Mouse (Mus musculus): Measurements from ENCODE around the gene Ranbp17. TPM values are rescaled to one million over a fixed set of nuclear protein-coding genes. Genes with fewer than 3 reads are reported as not detected.

Ranbp17 gene
- total and polyA plus RNA-seq, 3 experiments: 0.51 to 8.0 (median 6.2) TPM

DNA sequence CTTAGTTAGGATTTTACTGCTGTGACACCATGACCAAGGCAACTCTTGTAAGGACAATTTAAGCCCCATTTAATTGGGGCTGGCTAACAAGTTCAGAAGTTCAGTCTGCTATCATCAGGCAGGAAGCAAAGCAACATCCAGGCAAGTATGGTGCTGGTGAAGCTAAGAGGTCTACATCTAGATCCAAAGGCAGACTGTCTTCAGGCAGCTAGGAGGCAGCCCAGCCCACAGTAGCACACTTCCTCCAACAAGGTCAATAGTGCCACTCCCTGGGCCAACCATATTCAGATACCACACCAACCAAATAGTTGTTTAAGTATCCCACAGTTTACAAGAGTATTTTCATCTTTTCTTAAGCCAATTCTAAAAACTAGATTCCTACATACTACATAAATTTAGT is 4.1 kb downstream of the Ranbp17 start:
- peaks cover 4% of the 10 kb centered on the region for H3K36me3 ChIP-seq (replicated peaks)
- 0 out of 2 replicates have a peak, but pooled peaks cover 8% of the 10 kb centered on the region for H3K4me1 ChIP-seq (ENCODE audit: insufficient read depth, low read depth, low read length)
- DNase-seq (ENCODE audit: low spot score) (no peak), ATAC-seq (ENCODE audit: extremely low read depth, insufficient number of reproducible peaks, low FRiP score, poor library complexity, severe bottlenecking) (no peak)
- peaks cover 13% of the 10 kb centered on the region for H3K9me3 ChIP-seq (replicated peaks)
- TF ChIP-seq POLR2AphosphoS5 (IDR thresholded peaks at IDR 0.05; ENCODE audit: insufficient replicate concordance, low read depth, low read length) (no peak), CTCF (IDR thresholded peaks at IDR 0.05; ENCODE audit: low read depth, low read length) (no peak), TAL1 (conservative IDR thresholded peaks at IDR 0.05; ENCODE audit: low read depth, low read length) (no peak), GATA1 (IDR thresholded peaks at IDR 0.05; ENCODE audit: borderline replicate concordance, low read length) (no peak), GATA2 (IDR thresholded peaks at IDR 0.05; ENCODE audit: borderline replicate concordance, low read depth, low read length) (no peak)
- H3K27me3 ChIP-seq (ENCODE audit: insufficient read depth, low read length): no peaks in the 10 kb centered on the region
- no peak overlapping the region for H3K4me3 ChIP-seq (ENCODE audit: low read depth, low read length)

DNA sequence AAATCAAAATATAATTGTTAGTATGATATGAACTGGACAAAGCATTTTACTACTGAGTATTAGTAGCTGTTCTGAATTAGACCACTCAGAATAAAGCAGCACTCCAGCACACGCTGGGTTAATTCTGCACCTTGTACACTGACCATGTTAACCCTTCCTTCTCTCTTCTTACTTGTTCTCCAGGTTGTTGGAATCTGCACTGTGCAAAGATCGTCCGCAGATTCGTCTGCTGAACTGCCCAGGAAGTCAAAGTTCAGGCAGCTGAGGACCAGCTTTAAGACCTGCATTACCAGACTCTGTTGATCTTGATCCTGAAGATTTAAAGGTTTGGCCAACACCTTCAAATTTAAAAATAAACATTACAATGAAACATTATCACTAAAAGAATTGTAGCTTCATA is 27.8 kb downstream of the Ranbp17 start:
- no peak for DNase-seq (ENCODE audit: low spot score)
- Histone ChIP-seq H3K4me3 (ENCODE audit: low read depth, low read length) (no peak overlapping the region), H3K9me3 (replicated peaks) (no peaks in the 10 kb centered on the region), H3K36me3 (replicated peaks) (peaks cover 26% of the 10 kb centered on the region), H3K27me3 (ENCODE audit: insufficient read depth, low read length) (no peaks in the 10 kb centered on the region), H3K4me1 (ENCODE audit: insufficient read depth, low read depth, low read length) (no peaks in the 10 kb centered on the region)
- TF ChIP-seq CTCF (IDR thresholded peaks at IDR 0.05; ENCODE audit: low read depth, low read length) (no peak), GATA2 (IDR thresholded peaks at IDR 0.05; ENCODE audit: borderline replicate concordance, low read depth, low read length) (no peak), TAL1 (conservative IDR thresholded peaks at IDR 0.05; ENCODE audit: low read depth, low read length) (no peak), POLR2AphosphoS5 (IDR thresholded peaks at IDR 0.05; ENCODE audit: insufficient replicate concordance, low read depth, low read length) (no peak), GATA1 (IDR thresholded peaks at IDR 0.05; ENCODE audit: borderline replicate concordance, low read length) (no peak)
- no peak for ATAC-seq (ENCODE audit: extremely low read depth, insufficient number of reproducible peaks, low FRiP score, poor library complexity, severe bottlenecking)

DNA sequence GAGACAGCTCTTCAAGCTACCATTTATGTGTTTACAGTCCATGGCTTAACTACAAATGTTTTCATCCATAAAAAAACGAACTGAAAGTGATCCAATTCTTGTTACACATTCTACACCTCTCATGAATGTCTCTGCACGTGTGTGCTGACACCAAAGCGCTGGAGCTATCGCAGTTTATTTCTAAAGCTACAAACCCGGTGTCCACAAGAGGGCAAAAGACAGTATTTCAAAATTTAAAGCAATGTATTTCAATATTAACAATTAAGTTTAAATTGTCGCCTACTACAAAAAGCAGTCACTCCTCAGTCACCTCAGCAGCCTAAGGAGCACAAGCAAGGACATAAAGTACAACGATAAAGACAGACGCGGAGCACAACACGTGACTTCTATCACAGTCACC is 33.1 kb downstream of the Ranbp17 start:
- no peaks in the 10 kb centered on the region for H3K27me3 ChIP-seq (ENCODE audit: insufficient read depth, low read length)
- ATAC-seq (ENCODE audit: extremely low read depth, insufficient number of reproducible peaks, low FRiP score, poor library complexity, severe bottlenecking): no peak
- no peaks in the 10 kb centered on the region for H3K4me1 ChIP-seq (ENCODE audit: insufficient read depth, low read depth, low read length)
- H3K9me3 ChIP-seq (replicated peaks): no peaks in the 10 kb centered on the region
- H3K4me3 ChIP-seq (ENCODE audit: low read depth, low read length): no peak overlapping the region
- no peak for TF ChIP-seq GATA1 (IDR thresholded peaks at IDR 0.05; ENCODE audit: borderline replicate concordance, low read length)
- TF ChIP-seq TAL1 (conservative IDR thresholded peaks at IDR 0.05; ENCODE audit: low read depth, low read length): no peak
- no peak for TF ChIP-seq CTCF (IDR thresholded peaks at IDR 0.05; ENCODE audit: low read depth, low read length)
- no peak for TF ChIP-seq POLR2AphosphoS5 (IDR thresholded peaks at IDR 0.05; ENCODE audit: insufficient replicate concordance, low read depth, low read length)
- no peak for TF ChIP-seq GATA2 (IDR thresholded peaks at IDR 0.05; ENCODE audit: borderline replicate concordance, low read depth, low read length)
- H3K36me3 ChIP-seq (replicated peaks): peaks cover 6% of the 10 kb centered on the region
- no peak for DNase-seq (ENCODE audit: low spot score)

DNA sequence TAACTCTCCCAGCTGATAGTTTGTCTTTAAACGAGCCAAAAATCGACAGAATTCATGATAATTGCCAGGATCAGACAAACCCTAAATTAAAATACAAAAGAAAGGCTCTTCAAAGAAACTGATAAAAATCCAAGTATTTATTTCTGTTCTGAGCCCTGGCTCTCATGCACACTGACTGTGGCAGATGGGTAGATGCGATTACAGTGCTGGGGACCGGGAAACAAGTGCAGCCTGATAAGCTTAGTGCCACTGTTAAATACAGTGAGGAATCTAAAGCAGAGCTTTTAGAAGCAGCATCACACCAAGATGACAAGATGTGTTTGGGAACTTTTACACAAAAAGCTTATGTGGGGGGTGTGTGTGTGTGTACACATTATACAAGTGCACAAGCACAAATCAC is 34.3 kb downstream of the Ranbp17 start:
- H3K27me3 ChIP-seq (ENCODE audit: insufficient read depth, low read length): no peaks in the 10 kb centered on the region
- DNase-seq (ENCODE audit: low spot score): no peak

DNA sequence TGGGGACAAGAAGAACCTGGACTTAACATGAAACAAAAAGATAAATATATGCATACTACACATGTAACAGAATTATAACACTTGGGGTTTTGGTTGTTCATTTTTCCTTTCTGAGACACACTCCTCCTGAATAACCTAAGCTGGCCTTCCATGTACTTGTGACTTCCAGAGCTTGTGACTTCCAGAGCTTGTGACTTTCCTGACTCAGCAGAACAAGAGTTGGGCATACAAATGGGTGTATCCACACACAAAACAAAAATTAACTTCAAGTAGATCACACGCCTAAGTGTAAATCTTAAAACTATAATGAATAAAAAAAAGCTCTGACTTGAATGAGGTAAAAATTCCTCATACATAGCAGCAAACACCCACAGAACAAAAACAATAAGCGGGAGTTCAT is 36.9 kb downstream of the Ranbp17 start:
- peaks cover 13% of the 10 kb centered on the region for H3K36me3 ChIP-seq (replicated peaks)
- no peaks in the 10 kb centered on the region for H3K9me3 ChIP-seq (replicated peaks)
- DNase-seq (ENCODE audit: low spot score): no peak
- H3K4me3 ChIP-seq (ENCODE audit: low read depth, low read length): no peak overlapping the region
- H3K27me3 ChIP-seq (ENCODE audit: insufficient read depth, low read length): no peaks in the 10 kb centered on the region
- no peak for TF ChIP-seq TAL1 (conservative IDR thresholded peaks at IDR 0.05; ENCODE audit: low read depth, low read length)
- no peak for TF ChIP-seq CTCF (IDR thresholded peaks at IDR 0.05; ENCODE audit: low read depth, low read length)
- TF ChIP-seq GATA1 (IDR thresholded peaks at IDR 0.05; ENCODE audit: borderline replicate concordance, low read length): no peak
- TF ChIP-seq POLR2AphosphoS5 (IDR thresholded peaks at IDR 0.05; ENCODE audit: insufficient replicate concordance, low read depth, low read length): no peak
- TF ChIP-seq GATA2 (IDR thresholded peaks at IDR 0.05; ENCODE audit: borderline replicate concordance, low read depth, low read length): no peak
- ATAC-seq (ENCODE audit: extremely low read depth, insufficient number of reproducible peaks, low FRiP score, poor library complexity, severe bottlenecking): no peak
- H3K4me1 ChIP-seq (ENCODE audit: insufficient read depth, low read depth, low read length): no peaks in the 10 kb centered on the region

More for the DNA sequence above, 34.3 kb downstream of the Ranbp17 start:
- no peaks in the 10 kb centered on the region for H3K9me3 ChIP-seq (replicated peaks)
- TF ChIP-seq TAL1 (conservative IDR thresholded peaks at IDR 0.05; ENCODE audit: low read depth, low read length) (0 out of 2 replicates have a peak, but pooled peaks have one; percentile 12), GATA2 (IDR thresholded peaks at IDR 0.05; ENCODE audit: borderline replicate concordance, low read depth, low read length) (no peak)
- no peaks in the 10 kb centered on the region for H3K4me1 ChIP-seq (ENCODE audit: insufficient read depth, low read depth, low read length)
- H3K4me3 ChIP-seq (ENCODE audit: low read depth, low read length): no peak overlapping the region
- peak; percentile 78 for ATAC-seq (ENCODE audit: extremely low read depth, insufficient number of reproducible peaks, low FRiP score, poor library complexity, severe bottlenecking)
- peaks cover 7% of the 10 kb centered on the region for H3K36me3 ChIP-seq (replicated peaks)

DNA sequence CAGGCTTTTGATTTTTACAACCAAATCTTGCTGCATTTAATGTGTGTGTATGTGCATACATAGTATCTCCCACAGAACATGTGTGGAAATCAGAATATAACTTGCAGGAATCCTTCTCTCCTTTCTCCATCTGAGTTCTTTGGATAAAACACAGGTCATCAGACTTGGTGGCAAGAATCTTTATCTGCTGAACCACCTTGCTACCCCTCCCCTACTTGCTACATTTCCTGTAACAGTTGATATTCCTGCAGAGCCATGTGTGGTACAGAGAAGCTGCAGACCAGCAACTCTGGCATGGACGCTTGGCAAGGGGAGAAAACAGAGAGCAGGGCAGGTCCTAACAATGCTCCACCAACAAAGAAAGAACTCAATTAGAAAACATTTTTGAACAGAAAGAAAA is 52.4 kb downstream of the Ranbp17 start:
- ATAC-seq (ENCODE audit: extremely low read depth, insufficient number of reproducible peaks, low FRiP score, poor library complexity, severe bottlenecking): peak; percentile 68

DNA sequence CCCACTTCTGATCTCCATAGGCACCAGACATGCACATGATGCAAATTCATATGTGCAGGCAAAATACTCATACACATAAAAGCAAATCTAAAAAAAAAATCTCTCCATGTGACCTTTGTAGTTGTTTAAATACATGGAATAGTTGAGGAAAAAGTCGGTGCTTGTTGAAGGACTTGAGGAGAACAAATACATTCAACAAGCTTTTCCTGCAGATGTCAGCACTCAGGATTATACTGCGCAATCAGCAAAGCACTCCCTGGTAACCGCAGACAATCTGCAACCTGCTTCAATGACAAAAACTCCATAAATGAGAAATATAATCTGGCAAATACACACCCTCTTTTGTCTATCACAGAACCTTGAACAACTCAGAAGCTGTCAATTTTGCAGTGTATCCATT is 59.5 kb downstream of the Ranbp17 start:
- Histone ChIP-seq H3K9me3 (replicated peaks) (no peaks in the 10 kb centered on the region), H3K36me3 (replicated peaks) (no peaks in the 10 kb centered on the region), H3K4me3 (ENCODE audit: low read depth, low read length) (no peak overlapping the region), H3K4me1 (ENCODE audit: insufficient read depth, low read depth, low read length) (0 out of 2 replicates have a peak, but pooled peaks cover 2% of the 10 kb centered on the region), H3K27me3 (ENCODE audit: insufficient read depth, low read length) (no peaks in the 10 kb centered on the region)
- no peak for ATAC-seq (ENCODE audit: extremely low read depth, insufficient number of reproducible peaks, low FRiP score, poor library complexity, severe bottlenecking)
- no peak for DNase-seq (ENCODE audit: low spot score)
- TF ChIP-seq GATA1 (IDR thresholded peaks at IDR 0.05; ENCODE audit: borderline replicate concordance, low read length): no peak
- TF ChIP-seq POLR2AphosphoS5 (IDR thresholded peaks at IDR 0.05; ENCODE audit: insufficient replicate concordance, low read depth, low read length): no peak
- no peak for TF ChIP-seq CTCF (IDR thresholded peaks at IDR 0.05; ENCODE audit: low read depth, low read length)
- TF ChIP-seq TAL1 (conservative IDR thresholded peaks at IDR 0.05; ENCODE audit: low read depth, low read length): no peak
- no peak for TF ChIP-seq GATA2 (IDR thresholded peaks at IDR 0.05; ENCODE audit: borderline replicate concordance, low read depth, low read length)

More for the DNA sequence above, 52.4 kb downstream of the Ranbp17 start:
- DNase-seq (ENCODE audit: low spot score): no peak
- H3K4me3 ChIP-seq (ENCODE audit: low read depth, low read length): no peak overlapping the region
- peak; percentile 50 for TF ChIP-seq TAL1 (conservative IDR thresholded peaks at IDR 0.05; ENCODE audit: low read depth, low read length)
- no peak for TF ChIP-seq GATA1 (IDR thresholded peaks at IDR 0.05; ENCODE audit: borderline replicate concordance, low read length)
- TF ChIP-seq GATA2 (IDR thresholded peaks at IDR 0.05; ENCODE audit: borderline replicate concordance, low read depth, low read length): no peak
- no peaks in the 10 kb centered on the region for H3K27me3 ChIP-seq (ENCODE audit: insufficient read depth, low read length)
- peaks cover 4% of the 10 kb centered on the region; the same call in 1 of the 2 replicates for H3K4me1 ChIP-seq (ENCODE audit: insufficient read depth, low read depth, low read length)
- H3K36me3 ChIP-seq (replicated peaks): no peaks in the 10 kb centered on the region
- H3K9me3 ChIP-seq (replicated peaks): no peaks in the 10 kb centered on the region
